Mouse (Mus musculus) liver, embryonic 15.5 days (tissue): ENCODE measurements around the gene Mtx1. TPM values are rescaled to one million over a fixed set of nuclear protein-coding genes. Genes with fewer than 3 reads are reported as not detected.

Experiments used
- ATAC-seq: fragments of 200-750 bp; cut with Nextera tagmentation; 2 replicates; pipeline ENCODE4 v1.8.0; 2017; ENCODE audit warnings: moderate number of reproducible peaks, mild to moderate bottlenecking, moderate library complexity; ENCODE audit not compliant: insufficient read depth
- H3K27ac ChIP-seq: fragments of 300-500 bp; sonication (generic); replicated peaks from 2 replicates; pipeline ENCODE4 v1.5.1; 2015; ENCODE audit warnings: mild to moderate bottlenecking, inconsistent platforms
- H3K27me3 ChIP-seq: fragments of 300-500 bp; sonication (generic); 2 replicates; pipeline ENCODE4 v1.6.1; 2015; ENCODE audit warnings: mild to moderate bottlenecking, inconsistent platforms
- H3K36me3 ChIP-seq: fragments of 300-500 bp; sonication (generic); replicated peaks from 2 replicates; pipeline ENCODE4 v1.6.1; 2015; ENCODE audit warnings: moderate library complexity, mild to moderate bottlenecking, inconsistent platforms
- H3K4me1 ChIP-seq: fragments of 300-500 bp; sonication (generic); replicated peaks from 2 replicates; pipeline ENCODE4 v1.6.1; 2015; ENCODE audit warnings: inconsistent platforms
- H3K4me2 ChIP-seq: fragments of 300-500 bp; sonication (generic); 2 replicates; pipeline ENCODE4 v1.6.1; 2015; ENCODE audit warnings: moderate library complexity, mild to moderate bottlenecking, inconsistent platforms
- H3K4me3 ChIP-seq: fragments of 300-500 bp; sonication (generic); replicated peaks from 2 replicates; pipeline ENCODE4 v1.5.1; 2015; ENCODE audit warnings: mild to moderate bottlenecking, inconsistent platforms
- H3K9ac ChIP-seq: fragments of 300-500 bp; sonication (generic); 2 replicates; pipeline ENCODE4 v1.6.1; 2015; ENCODE audit warnings: moderate library complexity, mild to moderate bottlenecking, inconsistent platforms
- H3K9me3 ChIP-seq: fragments of 300-500 bp; sonication (generic); replicated peaks from 2 replicates; pipeline ENCODE4 v1.6.1; 2016; ENCODE audit warnings: inconsistent platforms
- WGBS: fragments of 180-500 bp; shearing (Covaris S2); methylation state at CpG from one replicate; pipeline ENCODE4 v1.1.7; 2015; ENCODE audit warnings: mixed read lengths; ENCODE audit not compliant: insufficient replicate concordance; 5-methylcytosine and 5-hydroxymethylcytosine counted together
- polyA plus RNA-seq: library from polyadenylated mRNA; unstranded; fragments of >200 nt; fragmentation: Nextera tagmentation; extraction: Ambion mirVana; gene quantifications from 2 replicates; pipeline ENCODE4 v1.2.1, GENCODE M21; 2015

Gene Mtx1
- polyA plus RNA-seq, 1 experiment from 2014 or later = 104 TPM

DNA sequence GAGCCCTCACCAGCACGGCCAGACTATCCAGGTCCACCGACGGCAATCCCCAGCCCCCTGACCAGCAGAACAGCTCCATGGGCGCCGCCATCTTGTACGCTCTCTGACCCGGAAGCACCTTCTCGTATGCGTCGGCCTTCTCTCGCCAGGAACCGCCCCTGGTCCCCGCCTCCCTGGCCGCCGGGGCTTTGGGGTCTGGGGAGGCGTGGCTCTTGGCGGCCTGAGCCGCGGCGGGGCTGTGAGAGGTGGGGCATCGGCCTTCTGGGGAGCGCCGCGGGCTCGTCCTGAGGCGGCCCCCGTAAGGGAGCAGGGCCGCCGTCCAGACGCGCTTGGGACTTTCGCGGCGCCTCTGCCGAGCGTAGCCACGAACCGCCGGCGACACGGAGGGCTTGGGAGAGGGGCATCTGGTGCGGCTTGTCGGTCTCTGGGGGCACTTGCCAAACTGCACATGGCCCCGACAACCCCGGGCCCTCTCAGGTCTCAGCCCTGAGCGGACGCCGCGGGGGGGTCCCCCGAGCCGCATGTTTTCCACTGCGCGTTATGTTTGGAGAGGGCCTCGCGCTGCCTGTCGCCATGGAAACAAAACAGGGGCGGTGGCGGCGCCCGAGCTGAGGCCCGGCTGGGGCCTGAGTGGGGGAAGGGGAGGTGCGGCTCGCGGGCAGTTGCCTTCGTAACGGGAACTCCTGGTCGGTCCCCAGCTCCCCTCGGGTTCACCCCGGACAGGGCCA is 12.9 kb downstream of the Mtx1 start:
- Histone ChIP-seq H3K4me1 (peaks cover 37% of the 10 kb centered on the region), H3K36me3 (peaks cover 23% of the 10 kb centered on the region), H3K27me3 (peaks cover 26% of the 10 kb centered on the region), H3K9ac (peak overlapping the region; percentile 73), H3K4me2 (peak overlapping the region; percentile 98), H3K9me3 (no peaks in the 10 kb centered on the region), H3K27ac (peak overlapping the region; percentile 71), H3K4me3 (peak overlapping the region; percentile 88)
- under 1% methylated on average over 69 of the region's 69 CpGs for WGBS
- peak; percentile 87 for ATAC-seq

DNA sequence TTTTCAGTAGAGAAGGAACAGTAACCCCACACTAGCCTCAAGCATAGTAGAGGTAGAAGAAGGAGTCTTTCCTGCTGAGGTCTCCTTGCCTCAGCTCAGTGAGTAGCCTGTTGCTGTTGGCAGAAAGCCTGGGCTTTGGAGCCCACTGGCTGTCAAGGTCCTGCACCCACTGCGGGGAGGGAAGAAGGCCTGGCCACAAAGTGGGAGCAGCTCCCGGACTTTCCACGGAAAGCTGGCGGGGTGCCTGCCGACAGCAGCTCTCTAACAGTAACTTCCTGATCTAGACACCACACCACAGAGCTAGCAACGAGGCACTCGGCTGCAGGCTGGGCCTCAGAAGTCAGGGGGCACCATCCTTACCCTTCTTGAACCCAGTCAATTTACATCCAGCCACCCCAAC is 16.2 kb downstream of the Mtx1 start:
- H3K9me3 ChIP-seq = no peaks in the 10 kb centered on the region

GRCm38 (mm10) chr3:89210162-89210561 is 16.7 kb downstream of the Mtx1 start:
- H3K36me3 ChIP-seq = peaks cover 58% of the 10 kb centered on the region
- no peak overlapping the region for H3K4me2 ChIP-seq
- H3K4me3 ChIP-seq = no peak overlapping the region
- no peaks in the 10 kb centered on the region for H3K9me3 ChIP-seq
- ATAC-seq = no peak
- H3K4me1 ChIP-seq = peaks cover 28% of the 10 kb centered on the region
- 74% methylated on average over 13 of the region's 13 CpGs for WGBS
- H3K27ac ChIP-seq = no peak overlapping the region
- H3K27me3 ChIP-seq = peaks cover 7% of the 10 kb centered on the region; the same call in 1 of the 2 replicates
- no peak overlapping the region for H3K9ac ChIP-seq

More for the DNA sequence above, 16.2 kb downstream of the Mtx1 start:
- no peak for ATAC-seq
- H3K4me3 ChIP-seq = no peak overlapping the region
- WGBS = 65% methylated on average over 7 of the region's 7 CpGs
- no peak overlapping the region for H3K4me2 ChIP-seq
- H3K27me3 ChIP-seq = peaks cover 12% of the 10 kb centered on the region
- H3K36me3 ChIP-seq = peaks cover 52% of the 10 kb centered on the region
- no peak overlapping the region for H3K27ac ChIP-seq
- H3K4me1 ChIP-seq = peaks cover 33% of the 10 kb centered on the region
- H3K9ac ChIP-seq = no peak overlapping the region

DNA sequence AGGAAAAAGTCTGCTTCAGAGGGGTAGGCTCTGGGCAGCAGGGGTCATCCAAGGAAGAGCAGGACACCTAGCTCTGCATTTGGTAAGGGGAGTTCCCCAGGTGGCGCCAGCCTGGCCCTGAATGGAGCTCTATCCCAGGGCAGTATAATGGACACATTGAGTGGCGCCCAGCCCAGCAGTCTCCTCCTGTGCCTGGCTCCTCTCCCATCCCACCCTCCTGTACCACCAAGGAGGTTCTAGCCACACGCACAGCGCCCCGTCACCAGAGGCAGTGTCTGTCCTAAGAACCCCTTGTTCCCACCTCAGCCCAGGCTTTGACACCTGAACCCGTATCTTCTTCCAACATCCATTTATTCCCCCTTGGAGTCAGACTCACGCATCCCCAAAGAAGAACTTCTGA is 17.2 kb downstream of the Mtx1 start:
- peaks cover 23% of the 10 kb centered on the region for H3K4me1 ChIP-seq
- 77% methylated on average over 7 of the region's 7 CpGs for WGBS
- no peak overlapping the region for H3K4me2 ChIP-seq
- H3K27me3 ChIP-seq = peaks cover 2% of the 10 kb centered on the region; the same call in 1 of the 2 replicates
- H3K27ac ChIP-seq = no peak overlapping the region
- ATAC-seq = no peak
- no peak overlapping the region for H3K9ac ChIP-seq
- peaks cover 60% of the 10 kb centered on the region for H3K36me3 ChIP-seq
- no peak overlapping the region for H3K4me3 ChIP-seq
- H3K9me3 ChIP-seq = no peaks in the 10 kb centered on the region

DNA sequence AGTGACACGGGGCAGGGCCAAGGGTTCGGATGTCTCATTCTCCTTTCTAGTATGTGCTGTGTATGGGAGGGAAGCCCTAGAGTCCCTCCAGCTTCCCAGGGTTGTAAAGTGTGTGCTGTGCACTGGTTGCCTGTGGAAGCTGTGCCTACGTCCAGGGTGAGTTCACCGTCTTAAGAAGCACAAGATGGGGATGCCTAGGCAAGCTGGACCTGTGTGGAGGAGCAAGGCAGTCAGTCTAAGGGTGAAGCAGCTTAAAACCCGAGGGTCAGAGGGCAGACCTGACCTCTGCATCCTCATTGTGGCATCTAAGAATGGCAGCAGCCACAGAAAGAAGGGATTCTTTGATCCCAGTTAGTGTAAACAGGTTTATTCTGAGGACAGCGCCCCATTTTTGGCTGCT is 18.2 kb downstream of the Mtx1 start:
- 72% methylated on average over 6 of the region's 6 CpGs for WGBS
- no peak overlapping the region for H3K9ac ChIP-seq
- H3K36me3 ChIP-seq = peaks cover 69% of the 10 kb centered on the region
- no peak overlapping the region for H3K27ac ChIP-seq
- peaks cover 16% of the 10 kb centered on the region for H3K4me1 ChIP-seq
- H3K27me3 ChIP-seq = no peaks in the 10 kb centered on the region
- no peak overlapping the region for H3K4me2 ChIP-seq
- no peaks in the 10 kb centered on the region for H3K9me3 ChIP-seq
- H3K4me3 ChIP-seq = no peak overlapping the region
- ATAC-seq = no peak

- H3K36me3 ChIP-seq = peaks cover 69% of the 10 kb centered on the region
- no peak overlapping the region for H3K4me3 ChIP-seq
- no peak overlapping the region for H3K9ac ChIP-seq
- no peaks in the 10 kb centered on the region for H3K27me3 ChIP-seq
- 82% methylated on average over 13 of the region's 13 CpGs for WGBS
- no peaks in the 10 kb centered on the region for H3K9me3 ChIP-seq
- H3K4me1 ChIP-seq = peaks cover 16% of the 10 kb centered on the region
- no peak overlapping the region for H3K27ac ChIP-seq
- no peak for ATAC-seq
- no peak overlapping the region for H3K4me2 ChIP-seq
Observed at GRCm38 (mm10) chr3:89208075-89208657, 18.7 kb downstream of the Mtx1 start.

- ATAC-seq = no peak
- peaks cover 18% of the 10 kb centered on the region for H3K4me1 ChIP-seq
- WGBS = 68% methylated on average over 2 of the region's 2 CpGs
- H3K9ac ChIP-seq = no peak overlapping the region
- H3K4me2 ChIP-seq = no peak overlapping the region
- H3K27me3 ChIP-seq = no peaks in the 10 kb centered on the region
- H3K4me3 ChIP-seq = no peak overlapping the region
- no peaks in the 10 kb centered on the region for H3K9me3 ChIP-seq
- no peak overlapping the region for H3K27ac ChIP-seq
- peaks cover 69% of the 10 kb centered on the region for H3K36me3 ChIP-seq
Observed at GRCm38 (mm10) chr3:89206695-89207094, 20.2 kb downstream of the Mtx1 start.

GRCm38 (mm10) chr3:89206079-89206478 is 20.8 kb downstream of the Mtx1 start:
- WGBS = 83% methylated on average over 7 of the region's 7 CpGs
- peaks cover 65% of the 10 kb centered on the region for H3K36me3 ChIP-seq

DNA sequence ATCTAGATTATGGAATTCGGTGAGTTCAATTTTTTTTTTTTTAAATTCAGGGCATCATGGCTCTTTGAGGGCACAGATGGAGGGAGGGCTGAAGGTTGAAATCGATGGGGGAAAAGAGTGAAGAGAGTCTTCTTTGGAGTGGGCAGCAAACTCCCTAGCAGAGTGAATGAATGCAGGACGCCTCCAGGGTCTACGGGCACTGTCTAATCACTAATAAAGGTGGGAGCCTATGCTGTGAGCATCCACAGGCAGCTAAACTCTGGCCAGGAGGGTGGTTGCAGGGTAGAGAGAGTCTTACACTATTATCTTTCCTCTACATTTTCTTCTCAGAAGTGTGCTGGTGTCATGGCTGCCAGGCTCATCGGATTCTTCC is 23.8 kb downstream of the Mtx1 start:
- WGBS = 22% methylated on average over 5 of the region's 5 CpGs
- H3K9me3 ChIP-seq = no peaks in the 10 kb centered on the region
- peaks cover 37% of the 10 kb centered on the region for H3K36me3 ChIP-seq
- H3K9ac ChIP-seq = peak overlapping the region; percentile 59
- peak overlapping the region; percentile 66 for H3K4me3 ChIP-seq
- H3K27ac ChIP-seq = peak overlapping the region; percentile 56
- peak overlapping the region; percentile 81 for H3K4me2 ChIP-seq
- peaks cover 6% of the 10 kb centered on the region for H3K27me3 ChIP-seq
- peak; percentile 34 for ATAC-seq
- H3K4me1 ChIP-seq = peaks cover 15% of the 10 kb centered on the region

More at GRCm38 (mm10) chr3:89206079-89206478, 20.8 kb downstream of the Mtx1 start:
- no peaks in the 10 kb centered on the region for H3K9me3 ChIP-seq
- no peaks in the 10 kb centered on the region for H3K27me3 ChIP-seq
- peaks cover 15% of the 10 kb centered on the region for H3K4me1 ChIP-seq
- H3K27ac ChIP-seq = no peak overlapping the region
- H3K9ac ChIP-seq = no peak overlapping the region
- no peak overlapping the region for H3K4me3 ChIP-seq
- H3K4me2 ChIP-seq = no peak overlapping the region
- no peak for ATAC-seq

- Histone ChIP-seq H3K27me3 (peaks cover 10% of the 10 kb centered on the region), H3K4me2 (peak within 1 kb of the TSS; percentile 81), H3K4me1 (peaks cover 15% of the 10 kb centered on the region), H3K9me3 (no peaks in the 10 kb centered on the region), H3K9ac (peak within 1 kb of the TSS; percentile 59), H3K27ac (peak within 1 kb of the TSS; percentile 56), H3K36me3 (peaks cover 31% of the 10 kb centered on the region), H3K4me3 (peak within 1 kb of the TSS; percentile 66)
- WGBS = 23% methylated on average over 13 of the region's 13 CpGs
- peak; percentile 77 for ATAC-seq
Observed at GRCm38 (mm10) chr3:89202253-89203141, 24.4 kb downstream of the Mtx1 start, which contains the start of gene Gba. TSS of gene Gba (plus strand) at chr3:89202928.

GRCm38 (mm10) chr3:89199839-89200238 is 27.0 kb downstream of the Mtx1 start:
- H3K27ac ChIP-seq = no peak overlapping the region
- 42% methylated on average over 3 of the region's 3 CpGs for WGBS

More at GRCm38 (mm10) chr3:89199839-89200238, 27.0 kb downstream of the Mtx1 start:
- peaks cover 11% of the 10 kb centered on the region for H3K36me3 ChIP-seq
- no peak overlapping the region for H3K4me3 ChIP-seq
- H3K27me3 ChIP-seq = peaks cover 14% of the 10 kb centered on the region
- no peak for ATAC-seq
- H3K9me3 ChIP-seq = no peaks in the 10 kb centered on the region
- no peak overlapping the region for H3K9ac ChIP-seq
- H3K4me2 ChIP-seq = no peak overlapping the region
- H3K4me1 ChIP-seq = peaks cover 31% of the 10 kb centered on the region
